Mouse (Mus musculus) left cerebral cortex, postnatal 36 days (tissue): ENCODE results near the gene Rnaseh2b. TPM values are rescaled to one million over a fixed set of nuclear protein-coding genes. Genes with fewer than 3 reads are reported as not detected.

Experiments used
- DNase-seq, 2 experiments: peaks; one replicate each; pipeline ENCODE4 v3.0.0; 2021 to 2022; ENCODE audit warnings: low spot score in 2 of 2, mixed read lengths in 1 of 2
- intact Hi-C: fragments of 180-260 bp; cut with DNase I; formaldehyde crosslinking; loops from one replicate; pipeline ENCODE4 v1.15.1; 2025
- total RNA-seq, 2 experiments: library from RNA; stranded (reverse); gene quantifications; 2 replicates each; pipeline ENCODE4 v1.2.3; 2021

Gene Rnaseh2b
- total RNA-seq: 10 to 100 TPM; 12.3 TPM

GRCm38 (mm10) chr14:62292488-62293339 is at the start of gene Rnaseh2b, which contains the start of gene Dleu7:
Gene Rnaseh2b (plus strand): TSS chr14:62292589.
Gene Dleu7 (minus strand): TSS chr14:62293047.
- intact Hi-C loops: no loop called here

GRCm38 (mm10) chr14:62243530-62243929 is 48.9 kb upstream of the Rnaseh2b start:
- no peak for DNase-seq
- intact Hi-C loops: no loop called here

More at GRCm38 (mm10) chr14:62292488-62293339, at the start of gene Rnaseh2b, which contains the start of gene Dleu7:
- DNase-seq: peak; percentile 19 to 43

- intact Hi-C loops: no loop called here
- no peak for DNase-seq
Observed at GRCm38 (mm10) chr14:62245557-62245956, 46.8 kb upstream of the Rnaseh2b start.

GRCm38 (mm10) chr14:62248345-62248744 is 44.0 kb upstream of the Rnaseh2b start:
- intact Hi-C loops: no loop called here
- no peak for DNase-seq

- intact Hi-C loops: no loop called here
- no peak for DNase-seq
Observed at GRCm38 (mm10) chr14:62248796-62249195, 43.6 kb upstream of the Rnaseh2b start.

GRCm38 (mm10) chr14:62249251-62249650 is 43.1 kb upstream of the Rnaseh2b start:
- no peak for DNase-seq
- intact Hi-C loops: no loop called here

- intact Hi-C loops: loop anchor here (10.0 kb wide), 1 partner anchor 595 kb away; no protein-coding TSS in a partner anchor
- no peak for DNase-seq
Observed at GRCm38 (mm10) chr14:62250046-62250445, 42.3 kb upstream of the Rnaseh2b start.

- intact Hi-C loops: loop anchor here (2.0 to 10.0 kb wide), 3 partner anchors 205 to 681 kb away; partner anchors contain the start of gene Gucy1b2
- DNase-seq: peak; percentile 41 to 53
Observed at GRCm38 (mm10) chr14:62251999-62252398, 40.4 kb upstream of the Rnaseh2b start.

- intact Hi-C loops: loop anchor here (10.0 kb wide), 1 partner anchor 600 kb away; no protein-coding TSS in a partner anchor
- DNase-seq: no peak
Observed at GRCm38 (mm10) chr14:62254371-62254770, 38.0 kb upstream of the Rnaseh2b start.

- intact Hi-C loops: loop anchor here (10.0 kb wide), 1 partner anchor 601 kb away; no protein-coding TSS in a partner anchor
- DNase-seq: no peak
Observed at GRCm38 (mm10) chr14:62256066-62256465, 36.3 kb upstream of the Rnaseh2b start.

- intact Hi-C loops: loop anchor here (10.0 kb wide), 1 partner anchor 603 kb away; no protein-coding TSS in a partner anchor
- no peak for DNase-seq
Observed at GRCm38 (mm10) chr14:62258125-62258524, 34.3 kb upstream of the Rnaseh2b start.

GRCm38 (mm10) chr14:62258978-62259536 is 33.3 kb upstream of the Rnaseh2b start:
- intact Hi-C loops: loop anchor here (10.0 kb wide), 1 partner anchor 604 kb away; no protein-coding TSS in a partner anchor
- no peak for DNase-seq

GRCm38 (mm10) chr14:62270698-62271396 is 21.5 kb upstream of the Rnaseh2b start:
- DNase-seq: no peak
- intact Hi-C loops: no loop called here

GRCm38 (mm10) chr14:62273604-62274003 is 18.8 kb upstream of the Rnaseh2b start:
- intact Hi-C loops: no loop called here
- DNase-seq: no peak

GRCm38 (mm10) chr14:62282974-62283373 is 9.4 kb upstream of the Rnaseh2b start:
- intact Hi-C loops: no loop called here
- no peak for DNase-seq

GRCm38 (mm10) chr14:62288731-62289130 is 3.7 kb upstream of the Rnaseh2b start:
- no peak for DNase-seq
- intact Hi-C loops: no loop called here

GRCm38 (mm10) chr14:62291406-62291987 is 892 bp upstream of the Rnaseh2b start:
- intact Hi-C loops: no loop called here
- DNase-seq: no peak

GRCm38 (mm10) chr14:62292166-62292487 is 262 bp upstream of the Rnaseh2b start:
- DNase-seq: no peak
- intact Hi-C loops: no loop called here

GRCm38 (mm10) chr14:62298808-62299207 is 6.4 kb downstream of the Rnaseh2b start:
- DNase-seq: no peak
- intact Hi-C loops: no loop called here

GRCm38 (mm10) chr14:62300031-62300430 is 7.6 kb downstream of the Rnaseh2b start:
- intact Hi-C loops: no loop called here

More at GRCm38 (mm10) chr14:62300031-62300430, 7.6 kb downstream of the Rnaseh2b start:
- DNase-seq: no peak
